Mouse (Mus musculus) regulatory T cell (primary cell): Measurements from ENCODE around the gene Bcl7c.
"Not testable (repeated sequence)": the region's sequence is repeated elsewhere in the genome, so short reads cannot be mapped to it uniquely, and the experiment has no call there.

ENCODE experiments used
- in situ Hi-C: fragments of 300-600 bp; cut with MboI, MseI; formaldehyde crosslinking; loops from one replicate; pipeline ENCODE4 v1.15.1; 2025; ENCODE audit warnings: high pct_unique_total_duplicates

The Bcl7c gene

DNA sequence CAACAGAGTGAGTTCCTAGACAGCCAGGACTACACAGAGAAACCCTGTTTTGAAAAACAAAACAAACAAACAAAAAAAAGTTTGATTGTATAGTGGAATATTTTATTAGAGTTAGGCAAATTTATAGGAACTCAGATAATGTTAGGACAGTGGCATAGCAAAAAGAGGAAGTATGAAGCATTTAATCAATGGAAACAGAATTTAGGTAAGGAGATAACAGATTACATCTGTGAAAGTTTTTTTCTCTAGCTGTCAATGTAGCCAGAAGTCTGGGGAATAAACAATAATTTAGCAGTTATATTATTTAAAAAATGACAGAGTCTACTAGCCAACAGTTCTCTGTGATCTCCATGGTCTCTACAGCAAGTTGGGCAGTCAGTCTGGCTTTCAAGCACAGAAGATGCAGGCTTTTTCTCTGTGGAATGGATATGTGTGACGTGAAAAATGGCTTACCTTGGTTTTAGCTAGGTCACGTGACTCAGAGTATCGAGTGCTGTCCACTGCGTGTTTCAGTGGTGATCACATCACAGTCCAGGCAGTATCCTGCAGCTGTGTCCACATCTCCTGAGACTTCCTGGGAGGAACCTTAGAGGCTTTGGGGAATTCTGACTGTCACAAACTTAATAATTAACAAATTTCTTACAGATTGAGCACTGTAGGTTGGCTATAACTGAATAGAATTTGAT is 60.1 kb downstream of the Bcl7c start:
- in situ Hi-C loops, result no loop called here

DNA sequence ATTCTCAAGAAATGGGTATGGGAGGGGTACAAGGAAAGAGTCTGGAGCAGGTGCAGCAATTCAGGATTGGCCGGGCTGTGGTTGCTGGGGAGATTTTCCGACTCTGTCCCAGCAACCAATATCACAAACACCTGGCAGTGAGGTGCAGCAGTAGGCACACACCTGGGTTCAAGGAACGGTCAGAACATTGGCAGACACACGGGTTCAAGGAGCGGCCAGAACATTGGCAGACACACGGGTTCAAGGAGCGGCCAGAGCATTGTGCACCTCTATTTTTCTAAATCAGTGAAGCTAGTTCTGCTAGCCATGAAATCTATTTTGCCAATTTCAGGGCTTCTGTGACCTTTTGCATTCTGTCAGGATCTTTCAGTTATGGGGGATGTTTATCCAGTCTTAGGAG is 61.2 kb downstream of the Bcl7c start:
- in situ Hi-C loops, result not testable (repeated sequence)

DNA sequence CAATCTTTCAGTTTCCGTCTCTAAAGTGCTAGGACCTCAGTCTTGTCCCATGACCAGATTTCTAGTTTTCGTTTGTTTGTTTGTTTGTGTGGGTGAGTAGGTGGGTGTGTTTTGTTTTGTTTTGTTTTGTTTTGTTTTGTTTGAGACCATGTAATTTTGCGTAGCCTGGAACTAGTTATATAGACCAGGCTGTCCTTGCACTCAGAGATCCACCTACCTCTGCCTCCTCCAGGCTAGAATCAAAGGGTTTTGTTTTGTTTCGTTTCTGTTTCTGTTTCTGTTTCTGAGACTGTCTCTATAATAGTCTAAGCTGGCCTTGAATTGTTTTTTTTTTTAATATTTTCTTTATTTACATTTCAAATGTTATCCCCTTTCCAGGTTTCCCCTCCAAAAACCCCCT is 62.4 kb downstream of the Bcl7c start:
- in situ Hi-C loops, result no loop called here

DNA sequence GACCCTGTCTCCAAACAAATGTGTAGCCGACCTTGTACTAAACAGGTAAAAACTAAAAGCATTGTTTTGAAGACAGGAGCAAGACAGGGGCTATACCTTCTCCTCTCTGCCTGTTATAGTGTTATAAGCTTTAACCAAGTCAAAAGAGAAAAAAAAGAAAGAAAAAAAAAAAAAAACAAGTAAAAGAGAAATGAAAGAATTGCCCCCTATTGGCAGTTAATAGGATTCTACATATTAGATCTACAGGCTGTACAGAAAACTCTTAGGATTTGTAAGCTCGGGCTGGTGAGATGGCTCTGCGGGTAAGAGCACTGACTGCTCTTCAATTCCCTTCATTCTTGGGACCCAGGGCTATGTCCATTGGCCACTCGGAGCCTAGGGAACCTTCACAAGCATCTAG is 66.5 kb downstream of the Bcl7c start:
- in situ Hi-C loops, result no loop called here

DNA sequence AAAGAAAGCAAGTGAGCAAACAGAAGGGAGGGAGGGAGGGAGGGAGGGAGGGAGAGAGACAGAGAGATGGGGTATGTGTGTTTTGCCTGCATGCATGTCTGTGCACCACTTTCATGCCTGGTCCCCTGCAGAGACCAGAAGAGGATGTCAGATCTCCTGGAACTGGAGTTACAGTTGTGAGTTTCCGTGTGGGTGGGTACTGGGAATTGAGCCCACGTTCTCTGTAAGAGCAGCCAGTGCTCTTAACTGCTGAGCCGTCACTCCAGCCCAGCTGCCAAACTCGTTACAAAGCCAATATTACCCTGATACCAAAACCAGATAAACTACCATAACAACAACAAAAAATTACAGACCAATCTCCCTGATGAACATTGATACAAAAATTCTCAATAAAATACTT is 67.5 kb downstream of the Bcl7c start:
- in situ Hi-C loops, result no loop called here

DNA sequence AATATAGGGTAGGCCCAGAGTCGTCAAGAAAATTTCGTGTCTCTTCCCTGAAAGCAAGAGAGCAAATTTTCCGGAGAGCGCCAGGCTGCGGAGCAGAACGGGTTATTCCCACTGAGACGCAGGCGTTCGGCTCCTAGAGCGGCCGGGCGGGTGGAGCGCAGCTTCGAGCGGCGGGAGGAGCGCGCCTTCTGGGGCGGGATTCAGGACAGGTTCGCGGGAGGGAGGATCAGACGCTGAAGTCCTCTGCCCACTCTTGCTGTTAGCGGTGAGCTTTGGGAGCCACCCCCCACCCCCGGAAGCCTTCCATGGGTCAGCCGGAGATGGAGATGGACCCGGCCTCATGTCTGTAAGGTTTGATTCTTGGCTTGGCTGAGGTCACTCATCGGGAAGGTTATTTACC is 71.8 kb downstream of the Bcl7c start:
- in situ Hi-C loops, result no loop called here

DNA sequence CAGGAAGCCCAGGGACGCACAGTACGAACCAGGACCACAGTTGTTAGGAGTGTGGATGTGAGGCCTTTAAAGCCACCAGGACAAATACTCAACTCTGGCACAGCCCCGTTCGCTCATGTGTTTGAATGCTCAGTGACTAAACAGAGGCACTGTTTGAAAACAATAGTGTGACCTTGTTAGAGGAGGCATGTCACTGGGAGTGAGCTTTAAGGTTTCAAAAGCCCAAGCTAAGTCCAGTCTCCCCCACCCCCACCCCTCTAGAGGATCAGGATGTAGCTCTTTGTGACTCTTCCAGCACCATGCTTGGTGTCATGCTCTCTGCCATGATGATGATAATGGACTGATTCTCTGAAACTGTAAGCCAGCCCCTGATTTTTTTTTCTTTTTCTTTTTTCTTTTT is 77.3 kb downstream of the Bcl7c start:
- in situ Hi-C loops, result no loop called here

DNA sequence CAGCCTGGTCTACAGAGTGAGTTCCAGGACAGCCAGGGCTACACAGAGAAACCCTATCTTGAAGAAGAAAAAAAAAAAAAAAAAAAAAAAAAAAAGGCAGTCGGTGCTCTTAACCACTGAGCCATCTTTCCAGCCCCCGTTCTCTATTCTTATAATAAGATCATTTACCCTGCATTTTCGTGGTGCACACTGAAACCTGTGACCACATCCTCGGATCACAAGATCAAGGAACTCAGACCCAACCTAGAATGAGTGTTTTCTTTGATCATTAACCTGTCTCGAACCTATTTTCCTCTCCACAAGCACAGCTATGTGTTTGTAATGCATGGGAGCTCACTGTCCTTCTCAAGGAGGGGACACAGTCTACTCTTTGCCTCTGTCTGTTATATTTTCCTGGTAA is 80.1 kb downstream of the Bcl7c start:
- in situ Hi-C loops, result no loop called here

DNA sequence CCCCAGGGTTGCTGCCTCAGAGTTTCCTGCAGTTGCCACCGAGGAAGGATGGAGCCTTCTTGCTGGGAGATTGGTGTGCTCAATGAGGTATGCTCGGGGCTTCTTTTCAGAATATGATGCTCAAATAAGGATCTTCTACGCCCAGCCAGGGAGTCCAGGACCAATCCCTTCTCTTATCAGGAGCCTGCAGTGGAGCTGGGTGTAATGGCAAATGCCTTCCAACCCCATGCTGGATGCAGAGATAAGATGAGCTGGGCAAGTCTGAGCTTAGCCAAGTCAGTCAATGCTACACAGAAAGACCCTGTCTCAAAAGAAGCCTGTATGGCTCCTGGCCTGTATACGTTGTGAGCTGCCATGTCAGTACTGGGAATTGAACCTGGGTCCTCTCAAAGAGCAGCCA is 82.3 kb downstream of the Bcl7c start:
- in situ Hi-C loops, result no loop called here

DNA sequence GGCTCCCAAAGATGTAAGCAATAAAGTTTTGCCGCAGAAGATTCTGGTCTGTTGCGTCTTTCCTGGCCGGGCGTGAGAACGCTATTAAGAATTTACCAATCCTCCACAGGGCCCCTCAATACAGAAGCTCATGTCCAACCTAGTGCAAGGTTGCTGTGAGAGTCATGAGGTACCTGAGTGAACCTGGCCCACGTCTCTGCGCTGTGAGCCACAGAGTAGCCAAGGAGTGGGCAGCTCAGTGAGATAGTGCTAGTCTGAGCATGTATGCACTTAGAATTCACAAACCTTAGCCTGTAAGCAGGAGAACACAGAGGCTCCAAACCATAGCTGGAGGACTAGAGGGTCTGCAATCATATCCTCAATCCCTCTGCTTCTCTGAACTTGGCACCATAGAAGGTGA is 82.7 kb downstream of the Bcl7c start:
- in situ Hi-C loops, result no loop called here

DNA sequence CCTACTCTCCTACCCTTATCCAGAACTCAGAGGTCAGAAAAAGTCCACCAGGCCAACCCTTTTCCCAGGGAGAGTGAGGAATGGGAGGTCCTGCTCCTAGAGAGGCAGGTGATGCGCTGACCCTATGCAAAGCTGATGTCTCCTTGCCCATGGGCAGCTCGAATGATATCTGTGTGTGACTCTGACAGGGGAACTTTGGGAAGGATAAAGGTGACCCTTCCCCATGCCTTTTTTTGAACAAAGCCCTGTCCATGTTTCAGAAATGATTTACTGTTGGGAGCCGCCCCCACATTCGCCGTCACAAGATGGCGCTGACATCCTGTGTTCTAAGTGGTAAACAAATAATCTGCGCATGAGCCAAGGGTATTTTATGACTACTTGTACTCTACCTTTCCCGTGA is 90.3 kb downstream of the Bcl7c start:
- in situ Hi-C loops, result not testable (repeated sequence)

DNA sequence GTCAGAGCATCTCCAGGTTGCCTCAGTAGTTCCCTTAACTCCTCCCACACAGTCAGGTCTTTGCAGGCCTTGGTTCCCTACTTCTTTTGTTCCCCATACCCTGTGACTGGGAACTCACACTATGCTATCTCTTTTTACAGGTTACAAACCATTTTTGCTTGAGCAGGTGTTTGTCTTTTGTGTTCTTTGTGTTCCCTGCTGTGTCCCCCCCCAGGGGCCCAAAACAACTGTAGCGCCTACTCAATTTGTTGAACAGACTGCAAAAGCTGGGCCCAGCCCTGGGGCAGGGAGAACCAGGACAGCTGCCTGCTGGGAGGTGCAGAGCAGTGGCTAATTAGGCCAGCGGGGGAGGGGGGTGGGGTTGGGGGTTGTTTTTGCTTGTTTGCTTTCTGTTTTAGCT is 90.8 kb downstream of the Bcl7c start:
- in situ Hi-C loops, result no loop called here

DNA sequence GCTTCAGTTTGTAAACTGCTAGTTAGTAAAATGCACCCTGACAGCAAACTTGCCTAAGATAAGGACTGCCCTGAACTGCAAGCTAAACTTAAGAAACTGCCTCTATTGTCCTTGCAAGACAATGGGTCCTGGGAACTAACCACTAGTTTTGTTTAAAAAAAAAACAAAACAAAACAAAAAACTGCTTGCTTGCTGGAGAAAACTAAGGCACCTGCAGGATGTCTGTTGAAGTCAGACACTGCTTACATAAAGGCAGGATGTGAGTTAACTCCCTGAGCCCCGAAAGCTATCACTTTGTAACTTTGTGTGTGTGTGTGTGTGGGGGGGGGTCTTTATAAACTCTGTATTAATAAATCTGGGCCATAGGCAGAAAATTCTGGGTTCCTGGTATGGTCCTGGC is 91.9 kb downstream of the Bcl7c start:
- in situ Hi-C loops, result no loop called here

DNA sequence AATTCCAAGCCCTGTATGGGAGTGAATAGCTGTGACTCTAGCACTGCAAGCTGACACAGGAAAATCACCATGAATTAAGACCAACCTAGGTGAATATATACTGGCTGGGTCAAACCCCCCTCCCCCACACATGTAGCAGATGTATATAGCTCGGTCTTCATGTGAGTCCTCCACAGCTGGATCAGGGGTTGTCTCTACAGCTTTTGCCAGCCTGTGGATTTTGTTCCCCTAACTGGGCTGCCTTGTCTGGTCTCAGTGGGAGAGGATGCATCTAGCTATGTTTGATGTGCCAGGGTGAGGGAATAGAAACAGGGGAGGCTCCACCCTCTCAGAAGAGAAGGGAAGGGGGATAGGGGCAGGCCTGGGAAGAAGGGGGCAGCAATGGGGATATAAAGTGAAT is 92.4 kb downstream of the Bcl7c start:
- in situ Hi-C loops, result no loop called here

DNA sequence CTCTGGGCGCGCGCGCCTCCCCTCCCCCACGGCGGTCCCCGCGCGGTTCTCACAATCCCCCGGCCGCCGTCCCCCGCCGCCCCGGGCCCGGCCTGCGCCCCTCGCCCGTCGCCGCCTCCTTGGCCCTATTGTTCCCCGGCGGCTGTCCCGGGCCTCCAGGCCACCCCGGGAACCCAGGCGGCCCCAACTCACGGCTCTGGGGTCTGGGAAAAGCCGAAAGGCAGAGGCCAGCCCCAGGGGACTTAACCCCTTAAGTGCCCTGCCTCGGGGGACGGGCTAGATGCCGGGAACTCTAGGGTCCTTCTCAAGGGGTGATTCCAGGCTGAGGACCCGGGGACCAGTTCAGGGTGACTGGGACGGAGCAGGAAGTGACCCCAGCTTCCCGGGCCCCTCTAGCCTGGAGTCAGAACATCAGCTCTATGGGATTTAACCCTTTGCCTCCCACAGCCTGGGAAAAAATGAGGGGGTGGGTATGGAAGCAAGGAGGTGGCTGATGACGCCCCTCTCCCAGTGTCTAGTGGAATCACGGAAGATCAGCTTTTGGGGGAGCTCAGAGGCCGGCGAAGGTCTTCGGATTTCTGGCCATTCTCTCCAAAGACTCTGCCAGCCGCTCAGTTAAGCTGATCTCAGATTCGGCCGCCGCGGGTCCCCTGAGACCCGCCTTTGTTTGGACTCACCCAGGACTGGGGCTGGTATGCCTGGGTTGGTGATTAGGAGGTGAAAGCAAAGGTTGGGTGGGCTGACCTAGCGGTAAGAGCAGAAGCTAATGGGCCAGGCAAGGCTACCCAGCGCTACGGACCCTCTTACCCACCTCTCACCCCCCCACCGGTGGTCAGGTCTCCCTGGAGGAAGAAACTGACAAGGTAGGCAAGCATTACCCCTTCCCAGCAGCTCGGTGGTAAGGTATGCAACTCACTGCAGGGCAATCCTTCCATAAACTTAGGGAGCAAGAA is 93.6 kb downstream of the Bcl7c start, which contains the start of gene Zfp629:
Gene Zfp629, minus strand, starts transcription at position 907 of the 953 bp plus-strand sequence.
- in situ Hi-C loops, result no loop called here

DNA sequence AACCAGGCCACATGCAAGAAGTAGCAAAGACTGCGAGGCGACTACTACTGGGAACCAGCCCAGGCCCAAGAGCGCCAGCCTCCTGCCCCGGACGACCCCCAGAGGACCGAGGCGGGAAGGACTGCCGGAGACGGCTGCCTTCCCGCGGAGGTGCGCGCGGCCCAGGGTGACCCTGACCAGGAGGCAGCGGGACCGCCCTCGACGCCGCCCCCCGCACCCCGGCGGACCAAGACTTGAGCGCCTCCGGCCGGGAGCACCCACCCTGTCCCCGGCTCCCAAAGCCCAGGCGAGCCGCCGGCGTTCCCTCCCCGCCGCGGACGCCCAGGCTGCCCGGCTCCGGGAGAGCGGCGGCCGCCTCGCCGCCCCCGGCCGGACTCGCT is 94.2 kb downstream of the Bcl7c start:
- in situ Hi-C loops, result no loop called here

DNA sequence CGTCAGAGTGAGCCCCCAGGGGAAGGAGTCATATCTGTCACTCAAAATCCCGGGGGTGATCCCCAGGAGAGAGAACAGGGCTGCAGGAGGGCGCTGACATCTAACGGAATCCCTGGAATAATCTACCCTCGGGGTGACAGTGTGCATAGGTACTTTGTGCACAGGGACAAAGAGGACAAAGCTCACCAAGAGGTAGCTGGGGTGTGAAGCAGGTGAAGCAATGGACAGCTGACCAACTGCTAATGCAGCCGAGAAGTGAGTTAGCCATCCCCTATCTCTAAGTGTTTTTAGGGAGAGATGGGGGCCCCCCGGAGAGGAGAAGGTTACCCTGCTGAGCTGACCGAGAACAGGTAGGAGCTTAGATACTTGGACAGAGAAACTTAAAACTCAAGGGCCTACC is 94.6 kb downstream of the Bcl7c start:
- in situ Hi-C loops, result no loop called here

DNA sequence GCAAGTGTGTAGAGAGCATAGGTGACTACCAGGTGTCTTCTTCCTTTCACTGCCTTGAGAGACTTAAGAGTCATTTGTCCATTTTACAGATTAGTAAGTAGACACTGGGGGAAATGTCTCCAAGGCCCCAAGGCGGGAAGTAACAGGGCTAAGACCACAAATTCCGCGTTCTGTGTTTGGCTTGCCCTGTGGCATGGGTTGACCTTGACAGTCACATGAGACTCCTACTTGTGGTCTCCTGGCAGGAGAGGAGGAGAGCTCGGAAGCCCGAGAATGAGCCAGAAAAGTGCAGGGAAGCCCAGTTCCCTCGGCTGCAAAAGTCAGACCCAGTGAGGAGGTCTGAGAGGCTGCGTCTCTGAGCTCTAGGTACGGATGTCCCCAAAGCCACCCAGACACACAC is 95.2 kb downstream of the Bcl7c start:
- in situ Hi-C loops, result no loop called here

DNA sequence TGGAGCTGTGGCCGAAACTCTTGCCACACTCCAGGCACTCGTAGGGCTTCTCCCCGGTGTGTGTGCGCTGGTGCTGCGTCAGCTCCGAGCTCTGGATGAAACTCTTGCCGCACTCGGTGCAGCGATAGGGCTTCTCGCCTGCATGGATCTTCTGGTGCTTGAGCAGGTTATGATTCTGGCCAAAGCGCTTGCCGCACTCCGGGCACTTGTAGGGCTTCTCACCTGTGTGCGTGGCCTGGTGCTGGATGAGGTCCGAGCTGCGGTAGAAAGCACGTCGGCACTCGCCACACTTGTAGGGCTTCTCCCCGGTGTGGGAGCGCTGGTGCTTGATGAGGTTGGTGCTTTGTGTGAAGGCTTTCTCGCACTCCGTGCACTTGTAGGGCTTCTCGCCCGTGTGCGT is 97.2 kb downstream of the Bcl7c start:
- in situ Hi-C loops, result no loop called here
